Mouse (Mus musculus) cerebellum, adult 11 months (tissue): Measurements from ENCODE around the gene Rfc1.
"Not testable (repeated sequence)": the region's sequence is repeated elsewhere in the genome, so short reads cannot be mapped to it uniquely, and the experiment has no call there.

ENCODE experiments used
- DNase-seq: peaks from one replicate; pipeline ENCODE4 v3.0.0; 2022

Gene Rfc1

DNA sequence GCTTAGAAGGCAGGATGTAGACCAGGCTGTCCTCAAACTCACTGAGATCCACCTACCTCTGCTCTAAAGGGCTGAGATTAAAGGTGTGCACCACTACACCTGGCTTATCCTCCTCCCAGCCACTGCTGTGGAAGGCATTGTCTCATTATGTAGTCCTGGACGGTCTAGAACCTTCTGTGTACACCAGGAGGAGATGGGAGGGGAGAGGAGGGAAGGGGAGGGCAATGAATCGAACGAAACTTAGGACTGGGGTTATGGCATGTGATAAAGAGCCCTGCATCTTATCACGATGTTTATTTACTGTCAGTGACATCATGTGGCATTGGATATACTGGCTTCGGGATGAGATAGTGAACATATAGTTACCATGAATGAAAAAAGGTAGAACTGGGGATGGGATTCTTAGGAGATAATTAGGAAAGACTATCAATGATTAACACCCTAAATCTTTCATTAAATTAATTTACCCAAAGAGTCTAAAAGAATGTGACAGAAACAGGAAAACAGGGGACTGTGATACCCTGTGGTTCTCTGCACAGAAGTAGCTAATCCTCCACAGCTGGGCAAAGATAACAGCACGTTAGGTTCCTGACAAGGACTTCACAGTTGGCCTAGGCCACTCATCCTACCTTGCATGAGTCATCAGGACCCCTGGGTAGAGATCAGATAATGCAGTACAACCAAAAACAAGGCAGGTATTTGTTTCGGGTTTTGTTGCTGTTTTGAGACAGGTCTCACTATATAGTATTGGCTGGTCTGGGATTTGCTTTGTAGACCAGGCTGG lies 37.1 kb downstream of the Rfc1 start:
- DNase-seq: no peak

DNA sequence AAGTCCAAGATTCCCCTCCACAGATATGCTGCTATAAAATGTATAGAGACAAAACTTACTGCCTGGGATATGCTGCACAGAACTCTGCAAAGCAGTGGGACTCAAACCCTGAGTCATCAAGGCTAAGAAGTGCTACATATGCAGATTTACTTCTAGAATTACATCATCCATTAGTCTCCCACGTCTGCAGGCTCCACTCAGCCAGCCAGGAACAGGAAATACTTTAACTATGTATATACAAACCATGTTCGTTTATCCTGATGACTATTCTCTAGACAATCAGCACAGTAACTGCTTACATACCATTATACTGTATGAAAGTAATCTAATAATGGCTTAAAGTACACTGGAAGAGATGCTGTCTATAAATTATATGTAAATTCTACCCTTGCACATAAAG lies 41.2 kb downstream of the Rfc1 start:
- DNase-seq: no peak

DNA sequence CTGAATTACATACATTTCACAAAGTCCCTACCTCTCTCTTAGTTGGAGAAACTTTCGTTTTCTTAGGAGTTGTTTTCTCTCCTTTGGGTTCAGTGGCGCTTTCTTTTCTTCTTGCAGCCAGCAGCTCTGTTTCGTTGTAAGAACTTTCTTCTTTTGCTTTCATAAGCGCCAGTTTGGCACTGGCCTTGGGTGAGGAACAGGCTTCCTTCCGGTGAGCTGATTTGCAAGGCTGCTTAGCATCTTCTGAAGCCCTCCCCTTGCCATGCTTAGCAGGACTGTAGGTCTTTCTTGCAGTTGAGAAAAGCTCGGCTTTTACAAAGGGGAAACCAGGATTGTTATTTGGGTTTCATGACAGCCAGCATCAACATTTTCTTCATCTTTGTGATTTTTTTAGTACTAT lies 41.8 kb downstream of the Rfc1 start:
- DNase-seq: no peak

DNA sequence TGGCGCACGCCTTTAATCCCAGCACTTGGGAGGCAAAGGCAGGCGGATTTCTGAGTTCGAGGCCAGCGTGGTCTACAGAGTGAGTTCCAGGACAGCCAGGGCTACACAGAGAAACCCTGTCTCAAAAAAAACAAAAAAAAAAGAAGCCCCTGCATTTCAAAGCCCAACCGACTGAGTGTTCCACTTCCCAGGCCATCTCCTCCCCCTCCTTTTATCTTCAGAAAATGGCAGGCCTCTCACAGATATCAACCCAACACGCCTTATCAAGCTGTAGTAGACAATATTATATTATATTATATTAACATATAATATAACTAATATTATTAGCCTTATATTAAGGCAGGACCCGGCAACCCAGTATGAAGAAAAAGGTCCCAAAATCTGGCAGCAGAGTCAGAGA lies 46.5 kb downstream of the Rfc1 start:
- not testable (repeated sequence) for DNase-seq

DNA sequence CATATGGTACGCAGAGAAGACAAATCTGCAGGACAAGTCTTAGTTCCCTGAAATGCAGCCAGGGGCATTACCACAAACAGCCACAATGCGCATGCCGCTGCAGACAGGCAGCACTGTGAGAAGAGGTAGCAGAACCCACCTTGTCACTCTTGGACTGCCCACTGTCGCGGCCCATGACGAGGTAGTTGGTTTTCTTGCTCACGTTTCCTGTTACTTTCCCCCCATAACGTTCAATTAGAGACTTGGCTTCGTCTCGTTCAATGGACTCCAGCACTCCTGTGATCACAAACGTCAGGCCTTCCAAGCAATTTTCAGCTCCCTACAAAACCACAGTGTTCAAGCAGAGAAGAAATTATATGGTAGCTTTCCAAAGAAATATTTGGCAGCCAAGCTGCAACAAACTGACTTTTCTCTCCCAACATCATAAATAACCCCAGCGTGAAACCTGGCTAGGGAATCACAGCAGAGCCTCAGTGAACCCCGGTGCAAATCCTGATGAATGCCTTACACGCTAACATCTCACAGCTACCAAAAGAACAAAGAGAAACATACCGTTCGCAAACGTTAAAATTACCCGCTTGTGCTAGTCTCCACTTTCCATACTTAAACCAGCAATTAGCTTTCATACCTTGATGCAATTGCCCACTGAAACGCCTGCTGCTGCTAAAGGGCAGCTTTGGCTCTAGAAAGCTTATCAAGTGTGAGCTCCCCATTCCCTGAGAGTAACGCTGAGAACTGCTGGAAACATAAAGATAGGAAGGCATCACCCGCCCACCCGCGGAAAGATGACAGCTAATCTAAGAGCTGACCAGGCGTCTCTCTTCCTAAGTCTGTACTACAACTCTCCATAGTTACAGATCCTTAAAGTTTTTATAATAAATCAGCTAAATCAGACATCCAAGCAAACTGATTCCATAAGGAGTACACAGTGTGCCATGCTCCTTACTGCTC lies 47.4 kb downstream of the Rfc1 start:
- peak; percentile 62 for DNase-seq

DNA sequence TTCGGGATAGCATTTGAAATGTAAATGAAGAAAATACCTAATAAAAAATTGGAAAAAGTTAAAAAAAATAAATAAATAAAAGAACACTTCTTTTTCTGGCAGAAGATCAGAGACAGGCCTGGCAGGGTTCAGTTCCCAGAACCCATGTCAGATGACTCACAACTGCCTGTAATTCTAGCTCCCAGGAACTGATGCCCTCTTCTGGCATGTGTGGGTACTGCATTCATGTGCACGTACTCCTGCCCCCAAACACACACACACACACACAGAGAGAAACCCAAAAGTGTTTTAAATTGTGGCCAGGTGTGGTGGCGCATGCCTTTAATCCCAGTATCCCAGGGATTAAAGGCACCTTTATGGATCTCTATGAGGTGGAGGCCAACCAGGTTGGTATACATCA lies 51.3 kb downstream of the Rfc1 start:
- DNase-seq: no peak

DNA sequence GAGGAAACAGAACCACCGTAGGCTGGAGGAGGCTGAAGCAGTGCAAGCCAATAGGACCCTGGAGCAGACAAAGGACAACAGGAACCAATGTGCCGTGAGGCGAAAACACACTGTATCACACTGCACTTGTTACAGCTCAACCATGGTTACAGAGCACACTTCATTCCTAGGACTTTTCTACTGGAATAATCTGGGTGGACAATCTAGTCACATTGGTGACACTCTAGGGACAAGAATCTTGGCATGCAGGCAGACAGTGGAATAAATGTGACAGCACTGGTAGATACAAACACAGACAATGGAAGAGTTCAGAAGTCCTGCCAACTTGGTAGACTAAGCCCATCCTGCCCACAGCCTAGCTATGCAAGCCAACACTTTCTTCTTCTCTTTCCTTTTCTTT lies 54.3 kb downstream of the Rfc1 start:
- no peak for DNase-seq

DNA sequence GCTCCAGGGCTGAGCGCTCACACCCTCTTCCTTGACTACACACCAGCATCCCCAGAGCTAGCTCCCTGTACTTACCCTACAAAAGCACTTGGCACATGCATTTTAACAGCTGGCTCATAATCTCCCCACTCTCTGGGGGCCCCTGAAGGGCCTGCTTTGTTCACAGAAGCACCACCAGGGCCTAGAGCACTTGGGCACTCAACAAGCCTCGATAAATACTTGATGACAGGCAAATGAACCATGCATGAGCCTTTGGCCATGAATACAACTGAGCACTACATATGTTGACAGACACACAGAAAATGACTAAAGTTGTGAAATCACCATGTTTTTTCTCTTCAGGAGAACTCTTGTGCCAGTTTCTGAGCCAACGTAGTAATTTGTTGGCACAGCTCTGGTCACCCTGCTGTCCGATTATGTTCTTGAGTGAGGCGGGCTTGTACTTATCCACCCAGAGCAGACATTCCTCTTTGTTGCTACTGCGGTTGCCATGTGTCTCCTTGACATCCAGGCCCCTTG lies 56.3 kb downstream of the Rfc1 start:
- no peak for DNase-seq

DNA sequence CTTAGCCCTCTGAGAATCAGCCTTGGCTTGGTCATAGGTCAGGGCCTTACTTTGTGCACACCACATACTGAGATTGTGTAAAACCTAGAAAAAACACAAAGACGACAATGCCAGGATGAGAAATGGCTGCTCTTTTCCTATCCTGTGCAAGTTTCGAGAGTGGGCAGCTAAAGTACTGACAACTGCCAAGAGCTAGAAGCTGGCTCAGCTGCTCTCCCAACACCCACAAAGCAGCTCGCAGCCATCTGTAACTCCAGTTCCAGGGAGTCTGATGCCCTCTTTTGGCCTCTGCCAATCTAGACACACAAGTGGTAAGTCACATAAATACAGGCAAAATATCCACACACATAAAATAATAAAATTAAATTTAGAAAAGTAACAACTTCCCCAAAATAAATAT lies 61.5 kb downstream of the Rfc1 start:
- no peak for DNase-seq

DNA sequence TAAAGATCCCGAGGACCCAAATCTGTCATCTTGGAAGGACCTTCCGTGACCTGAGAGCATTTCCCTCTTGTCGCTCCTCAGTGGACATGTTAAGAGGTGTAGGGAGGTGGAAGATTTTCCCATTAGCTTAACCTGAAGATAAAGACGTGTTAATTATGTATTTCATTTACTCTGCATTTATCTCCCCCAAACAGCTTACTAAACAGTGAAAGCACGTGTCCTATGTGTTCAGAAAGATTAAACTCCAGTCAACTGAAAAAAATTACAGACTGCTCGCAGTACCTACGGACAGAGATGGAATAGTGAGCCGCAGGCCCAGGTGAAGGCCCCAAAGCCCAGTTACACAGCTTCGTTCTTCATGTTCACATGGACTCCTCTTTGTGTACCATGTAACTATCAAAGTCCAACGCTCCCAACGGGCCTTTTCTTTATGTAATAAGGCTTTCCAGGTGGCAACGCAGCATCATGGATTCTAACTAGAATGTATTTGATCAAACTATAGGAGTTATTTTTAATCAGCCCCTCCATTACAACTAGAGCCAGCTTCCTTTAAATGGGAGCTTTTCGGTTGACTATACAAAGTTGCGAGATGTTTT lies 77.5 kb downstream of the Rfc1 start:
- DNase-seq: no peak

DNA sequence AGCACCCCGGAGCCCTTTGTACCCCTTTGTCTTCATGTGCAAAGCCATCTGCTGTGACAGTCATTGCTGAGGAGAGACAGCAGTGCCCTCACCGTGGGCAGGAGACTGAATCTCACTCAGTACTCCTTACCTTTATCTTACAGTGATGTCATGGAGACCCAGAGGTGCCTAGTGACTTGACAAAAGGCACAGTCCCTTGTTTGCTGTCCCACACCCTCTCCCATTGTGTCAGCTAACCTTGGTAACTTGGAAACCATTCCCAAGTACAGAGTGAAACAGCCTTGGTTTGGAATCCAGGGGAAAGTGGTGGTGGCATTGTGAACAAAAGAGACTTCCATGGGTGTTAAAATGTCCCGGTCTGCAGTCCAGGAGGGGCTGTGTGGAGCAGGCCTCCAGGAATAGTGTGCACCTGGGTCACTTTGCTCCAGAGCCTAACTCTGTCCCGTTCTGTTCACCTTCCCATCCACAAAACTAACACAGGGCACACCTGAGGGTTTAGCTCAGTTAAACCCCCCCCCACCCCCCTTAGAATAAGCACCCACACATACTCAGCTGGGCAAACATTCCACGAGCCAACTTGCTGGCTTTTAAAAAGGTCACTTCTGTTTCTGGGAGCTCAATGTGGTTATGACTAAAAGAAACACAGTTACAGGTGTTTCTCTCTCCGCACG lies 85.2 kb downstream of the Rfc1 start:
- DNase-seq: no peak

DNA sequence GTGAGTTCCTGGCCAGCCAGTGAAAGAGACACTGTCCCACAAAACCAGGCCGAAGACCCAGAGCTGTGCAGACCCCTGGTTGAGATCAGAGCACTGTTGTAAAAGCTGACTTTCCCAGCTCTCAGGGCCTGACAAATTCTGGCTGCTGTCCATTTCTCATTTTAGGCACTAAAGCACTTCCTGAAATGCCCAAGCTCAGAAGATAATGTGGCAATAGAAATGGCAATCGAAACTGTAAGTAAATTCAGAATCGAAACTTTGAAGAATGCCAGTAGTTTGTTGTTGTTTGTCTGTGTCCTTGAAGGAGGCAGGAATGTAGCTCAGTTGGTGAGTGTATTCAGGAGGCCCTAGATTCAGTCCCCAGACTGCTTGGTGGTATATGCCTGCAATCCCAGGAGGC lies 88.2 kb downstream of the Rfc1 start:
- no peak for DNase-seq

DNA sequence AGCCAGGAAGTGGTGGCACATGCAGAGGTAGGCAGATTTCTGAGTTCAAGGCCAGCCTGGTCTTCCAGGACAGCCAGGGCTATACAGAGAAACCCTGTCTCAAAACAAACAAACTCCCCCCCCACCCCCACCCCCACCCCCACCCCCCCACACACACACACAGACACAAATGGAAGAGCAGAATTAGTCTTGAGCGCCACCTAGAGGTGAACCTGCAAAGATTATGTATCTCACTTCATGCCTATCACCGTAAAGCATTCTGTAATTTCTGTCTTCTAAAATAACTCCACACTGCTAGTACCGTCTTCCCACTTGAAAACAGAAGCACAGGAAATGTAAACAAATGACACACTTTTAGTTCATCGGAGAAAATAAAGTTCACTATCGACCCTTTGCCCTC lies 92.7 kb downstream of the Rfc1 start:
- peak; percentile 9 for DNase-seq

DNA sequence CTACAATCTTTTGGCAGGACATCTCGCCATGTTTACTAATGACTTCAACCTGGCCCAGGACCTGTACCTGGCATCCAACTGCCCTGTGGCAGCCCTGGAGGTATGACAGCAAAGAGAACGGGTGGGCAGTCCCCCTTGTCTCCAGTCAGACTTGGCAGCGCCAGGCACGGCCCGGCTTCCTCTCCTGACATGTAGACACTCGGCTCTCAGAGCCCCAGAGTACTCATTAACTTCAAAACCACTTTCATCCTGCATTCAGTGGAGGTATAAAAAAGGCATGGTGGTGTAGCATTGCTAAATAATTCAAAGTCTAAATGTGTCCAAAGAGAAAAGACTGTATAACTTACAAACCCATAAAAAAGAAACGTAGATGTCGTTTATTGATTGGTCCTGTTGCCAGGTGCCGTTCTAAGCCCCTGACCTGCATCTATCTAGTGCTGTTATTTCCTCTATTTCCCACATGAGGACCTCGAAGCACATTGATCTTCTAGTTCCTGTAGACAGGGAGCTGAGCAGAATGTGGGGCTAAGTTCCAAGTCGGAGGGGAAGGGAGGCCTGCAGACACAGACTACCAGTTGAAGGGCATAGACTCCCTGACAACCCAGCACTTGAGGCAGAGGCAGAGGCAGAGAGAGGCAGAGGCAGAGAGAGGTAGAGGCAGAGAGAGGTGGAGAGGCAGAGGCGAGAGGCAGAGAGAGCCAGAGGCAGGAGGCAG lies 104.0 kb downstream of the Rfc1 start:
- no peak for DNase-seq

DNA sequence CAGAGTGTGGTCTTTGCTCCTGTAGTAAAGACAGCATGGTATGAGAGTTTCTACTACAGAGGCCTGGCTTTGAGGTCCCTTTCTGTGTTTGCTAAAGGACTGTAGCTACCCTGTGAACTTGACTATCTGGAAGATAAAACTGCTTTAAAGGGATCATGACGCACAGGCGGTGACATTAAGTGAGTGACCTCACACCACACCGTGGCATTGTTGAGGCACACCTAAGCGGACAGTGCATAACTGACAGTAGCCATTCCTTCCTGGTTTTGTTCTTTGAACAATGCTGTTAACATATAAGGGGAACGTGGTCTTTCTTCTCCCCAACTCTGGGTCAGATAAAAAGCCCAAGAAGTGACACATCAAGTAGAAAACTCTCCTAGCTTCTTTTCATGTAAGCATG lies 111.4 kb downstream of the Rfc1 start:
- no peak for DNase-seq

DNA sequence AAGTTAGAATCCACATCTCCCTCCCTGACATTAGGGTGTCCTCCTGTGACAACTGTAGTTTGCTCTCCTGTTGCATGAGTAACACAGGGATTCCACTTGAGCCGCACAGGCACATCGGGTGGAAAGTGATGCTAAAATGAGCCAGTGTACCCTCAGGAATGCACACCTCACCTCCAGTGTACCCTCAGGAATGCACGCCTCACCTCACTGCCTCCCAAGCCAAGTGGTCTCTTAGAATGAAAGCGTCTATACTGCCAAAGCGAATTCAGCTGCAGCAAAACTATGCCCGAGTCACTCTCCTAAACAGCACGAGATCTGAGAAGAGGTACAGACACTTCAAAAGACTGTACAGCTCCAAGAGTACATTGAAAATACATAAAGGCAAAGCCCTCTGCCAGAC lies 114.4 kb downstream of the Rfc1 start:
- no peak for DNase-seq

DNA sequence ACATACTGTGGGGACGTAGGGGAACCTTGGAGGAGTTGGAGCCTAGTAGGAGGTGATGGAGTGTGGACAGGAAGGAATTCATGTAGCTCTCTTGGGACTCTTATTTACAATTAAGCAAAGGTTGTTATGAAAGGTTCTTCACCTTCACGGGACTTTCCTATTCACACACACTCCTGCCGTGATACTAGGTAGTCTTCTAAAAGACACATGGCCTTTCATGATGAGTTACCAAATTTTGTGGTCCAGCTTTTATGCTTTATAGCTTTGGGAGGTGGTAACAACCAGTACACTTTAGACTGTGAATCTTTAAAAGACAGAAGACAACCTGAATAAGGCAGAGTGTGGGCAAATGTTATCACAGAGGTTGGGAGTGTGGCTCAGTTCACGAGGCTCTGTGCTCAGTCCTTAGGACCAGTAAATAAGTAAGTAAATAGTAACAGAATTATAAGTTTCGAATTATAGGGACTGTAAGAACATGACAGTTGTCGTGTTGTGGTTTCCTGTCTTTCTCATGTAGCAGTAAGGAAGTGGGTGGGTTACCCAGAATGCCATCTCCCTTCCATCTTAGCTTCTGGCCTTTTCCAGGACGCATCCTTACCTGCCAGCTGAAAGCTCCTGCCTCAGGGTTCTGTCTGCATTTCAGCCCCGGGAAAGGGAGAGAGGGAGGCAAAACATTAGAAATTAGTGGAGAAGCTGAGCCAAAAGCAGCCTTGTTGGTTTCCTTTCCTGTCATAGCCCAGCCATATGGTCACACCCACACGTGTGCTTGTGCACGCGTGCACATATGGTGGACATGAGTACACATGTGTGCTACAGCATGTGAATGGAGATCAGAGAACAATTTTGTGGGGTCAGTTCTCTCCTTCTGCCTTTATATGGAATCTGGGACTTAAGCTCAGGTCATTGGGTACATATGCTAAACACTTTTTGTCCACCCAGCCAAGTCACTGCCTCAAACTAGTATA lies 117.9 kb downstream of the Rfc1 start:
- no peak for DNase-seq

DNA sequence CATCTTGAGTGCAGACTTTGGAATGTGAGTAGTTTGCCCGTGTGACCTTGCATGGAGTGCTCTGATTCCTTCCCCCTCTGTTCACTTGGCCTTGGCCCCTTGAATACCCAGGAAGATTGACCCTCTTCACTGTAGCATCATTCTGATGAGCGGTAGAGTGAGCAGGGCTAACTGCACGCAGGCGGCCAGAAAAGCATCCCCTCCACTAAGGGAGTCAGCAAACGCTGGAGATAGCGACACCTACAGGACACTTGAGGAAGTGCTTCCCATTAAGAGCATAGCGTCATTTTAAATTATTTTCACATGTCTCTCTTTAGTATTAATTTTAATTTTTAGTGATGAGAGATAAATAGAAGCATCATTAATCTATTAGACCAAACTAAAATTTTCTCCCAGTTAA lies 122.1 kb downstream of the Rfc1 start:
- peak; percentile 26 for DNase-seq
